Mouse (Mus musculus): ENCODE measurements around the gene Platr17.
"Not testable (repeated sequence)": the region's sequence is repeated elsewhere in the genome, so short reads cannot be mapped to it uniquely, and the experiment has no call there.

The Platr17 gene

GRCm38 (mm10) chr17:33904835-33905234 lies at the start of gene Platr17:
Platr17 (plus strand) TSS chr17:33905135.
- not testable (repeated sequence) for DNase-seq (ENCODE audit: low spot score)

DNA sequence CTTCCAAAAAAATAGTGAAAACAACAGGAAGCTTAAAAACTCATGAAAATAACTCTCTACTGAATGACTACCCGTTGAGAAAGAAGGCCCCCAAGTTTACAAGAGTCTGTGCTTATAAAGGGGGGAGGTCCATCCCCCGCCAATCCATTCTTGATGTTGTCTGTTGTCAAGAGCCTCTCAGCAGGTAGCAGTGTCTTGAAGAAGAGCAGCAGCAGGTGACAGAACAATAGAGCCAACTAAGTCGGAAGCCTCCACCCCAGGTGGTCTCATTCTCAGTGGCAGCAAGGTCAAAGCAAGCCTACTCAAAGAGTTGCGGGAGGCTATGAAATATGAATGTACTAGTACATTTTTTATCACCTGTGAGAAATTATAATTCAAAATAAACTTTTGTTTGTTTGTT lies 47.1 kb upstream of the Platr17 start:
- no peak for DNase-seq (ENCODE audit: low spot score)

DNA sequence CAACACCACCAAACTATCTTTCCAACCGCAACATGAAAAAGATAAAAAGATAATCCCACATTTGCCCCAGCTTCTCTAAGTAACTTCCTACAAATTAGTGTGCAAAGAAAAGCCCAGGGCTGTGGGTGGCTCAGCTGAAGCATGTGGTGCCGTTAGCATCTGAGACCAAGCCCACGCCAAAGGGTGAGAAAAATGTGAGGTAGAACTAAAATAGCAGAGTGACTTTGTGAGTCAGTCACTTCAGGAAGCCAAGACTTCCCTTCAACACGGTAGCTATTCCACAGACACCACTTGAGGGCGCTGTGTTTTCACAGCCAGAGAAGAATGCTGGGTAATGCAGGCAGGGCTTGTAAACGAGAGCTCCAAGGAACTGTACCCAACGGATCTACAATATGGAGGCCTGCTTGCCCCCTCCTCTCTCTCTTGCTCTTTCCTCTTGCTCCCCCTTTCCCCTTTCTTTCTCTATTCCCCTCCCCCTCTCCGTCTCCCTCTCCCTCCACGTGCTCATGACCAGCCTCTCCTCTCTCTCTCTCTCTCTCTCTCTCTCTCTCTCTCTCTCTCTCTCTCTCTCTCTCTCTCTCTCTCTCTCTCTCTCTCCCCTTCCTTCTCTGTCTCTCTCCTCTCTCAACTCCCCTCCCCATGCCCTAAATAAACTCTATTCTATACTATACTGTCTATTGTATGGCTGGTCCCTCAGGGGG lies 39.5 kb upstream of the Platr17 start:
- peak; percentile 77 for DNase-seq (ENCODE audit: low spot score)

- not testable (repeated sequence) for DNase-seq (ENCODE audit: low spot score)
These were observed 31.4 kb upstream of the Platr17 start, which contains the start of gene Gm7029 for GRCm38 (mm10) chr17:33873537-33873936. Gm7029 (plus strand) TSS chr17:33873837.

GRCm38 (mm10) chr17:33874411-33874810 lies 30.5 kb upstream of the Platr17 start:
- no peak for DNase-seq (ENCODE audit: low spot score)

DNA sequence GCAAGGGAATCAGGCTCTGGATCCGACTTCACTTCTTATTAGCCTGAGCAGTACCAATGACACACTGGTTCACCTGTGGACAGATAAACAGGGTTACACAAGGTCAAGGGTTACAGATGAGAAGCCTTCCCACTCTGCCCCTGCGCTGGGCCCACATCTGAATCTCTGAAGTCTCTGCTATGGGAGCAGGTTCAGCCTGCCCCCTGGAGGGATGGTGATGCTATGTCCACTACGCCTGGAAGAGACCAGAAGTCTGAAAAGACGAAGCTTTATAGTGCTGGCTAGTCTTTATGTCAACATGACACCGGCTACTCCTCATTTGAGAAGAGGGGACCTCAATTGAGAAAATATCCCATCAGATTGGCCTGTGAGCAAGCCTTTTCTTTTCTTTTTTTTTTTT lies 29.1 kb upstream of the Platr17 start:
- DNase-seq (ENCODE audit: low spot score): not testable (repeated sequence)

DNA sequence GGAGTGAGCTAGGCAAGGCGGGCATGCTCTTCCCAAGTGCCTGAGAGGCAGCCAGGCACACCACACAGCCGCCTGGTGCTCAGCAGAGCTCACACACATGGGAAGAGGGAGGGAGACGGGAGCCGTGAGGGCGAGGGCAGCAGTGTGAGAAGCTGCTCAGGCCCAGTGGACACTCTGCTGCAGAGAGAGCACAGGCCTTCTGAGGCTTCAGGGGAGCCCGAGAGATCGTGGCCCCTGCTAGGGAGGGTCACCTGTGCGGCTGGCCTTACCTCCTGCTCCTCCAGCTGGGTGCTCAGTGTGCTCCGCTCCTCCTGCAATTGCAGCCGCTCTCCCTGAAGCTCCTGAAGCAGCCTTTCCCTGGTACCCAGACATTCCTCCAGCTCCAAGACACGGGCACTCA lies 20.6 kb upstream of the Platr17 start:
- not testable (repeated sequence) for DNase-seq (ENCODE audit: low spot score)

GRCm38 (mm10) chr17:33887802-33888201 lies 17.1 kb upstream of the Platr17 start:
- not testable (repeated sequence) for DNase-seq (ENCODE audit: low spot score)

DNA sequence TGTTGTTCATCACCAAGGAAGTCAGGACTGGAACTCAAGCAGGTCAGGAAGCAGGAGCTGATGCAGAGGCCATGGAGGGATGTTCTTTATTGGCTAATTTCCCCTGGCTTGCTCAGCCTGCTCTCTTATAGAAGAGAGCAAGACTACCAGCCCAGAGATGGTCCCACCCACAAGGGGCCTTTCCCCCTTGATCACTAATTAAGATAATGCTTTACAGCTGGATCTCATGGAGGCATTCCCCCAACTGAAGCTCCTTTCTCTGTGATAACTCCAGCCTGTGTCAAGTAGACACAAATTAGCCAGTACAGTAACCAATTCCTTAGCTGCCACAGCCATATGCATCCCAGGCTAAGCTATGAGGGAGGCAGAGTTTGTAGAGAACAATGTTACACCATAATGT lies 16.7 kb upstream of the Platr17 start:
- DNase-seq (ENCODE audit: low spot score): not testable (repeated sequence)

- DNase-seq (ENCODE audit: low spot score): not testable (repeated sequence)
These were observed 14.9 kb upstream of the Platr17 start for GRCm38 (mm10) chr17:33889941-33890532.

- DNase-seq (ENCODE audit: low spot score): peak; percentile 100
These were observed 14.3 kb upstream of the Platr17 start, which contains the start of gene Kifc1 for GRCm38 (mm10) chr17:33890533-33891059. Kifc1 (minus strand) TSS chr17:33890661.

DNA sequence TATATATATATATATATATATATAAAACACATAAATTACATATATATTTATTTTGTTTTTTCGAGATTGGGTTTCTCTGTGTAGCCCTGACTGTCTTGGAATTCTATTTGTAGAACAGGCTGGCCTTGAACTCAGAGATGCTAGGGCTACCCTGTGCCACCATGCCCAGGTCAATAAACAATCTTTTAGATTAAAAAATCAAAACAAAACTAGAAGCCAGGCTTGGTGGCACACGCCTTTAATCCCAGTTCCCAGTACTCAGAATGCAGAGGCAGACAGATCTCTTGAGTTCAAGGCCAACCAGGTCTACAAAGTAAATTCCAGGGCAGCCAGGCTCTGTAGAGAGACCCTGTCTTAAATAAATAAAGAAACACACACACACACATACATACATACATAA lies 13.6 kb upstream of the Platr17 start:
- no peak for DNase-seq (ENCODE audit: low spot score)

DNA sequence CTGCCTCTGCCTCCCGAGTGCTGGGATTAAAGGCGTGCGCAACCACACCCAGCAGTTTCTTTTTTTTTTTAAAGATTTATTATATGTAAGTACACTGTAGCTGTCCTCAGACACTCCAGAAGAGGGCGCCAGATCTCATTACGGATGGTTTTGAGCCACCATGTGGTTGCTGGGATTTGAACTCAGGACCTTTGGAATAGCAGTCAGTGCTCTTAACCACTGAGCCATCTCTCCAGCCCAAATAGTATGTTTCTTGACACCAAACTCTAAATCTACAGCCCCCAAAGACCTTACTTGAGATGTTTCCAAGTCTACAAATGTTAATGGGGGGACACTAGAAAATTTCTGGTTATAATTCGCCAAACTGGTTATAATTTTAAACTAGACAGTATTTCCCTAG lies 13.0 kb upstream of the Platr17 start:
- not testable (repeated sequence) for DNase-seq (ENCODE audit: low spot score)

- DNase-seq (ENCODE audit: low spot score): no peak
These were observed 12.5 kb upstream of the Platr17 start for GRCm38 (mm10) chr17:33892429-33892828.

GRCm38 (mm10) chr17:33893011-33893410 lies 11.9 kb upstream of the Platr17 start:
- DNase-seq (ENCODE audit: low spot score): not testable (repeated sequence)

- DNase-seq (ENCODE audit: low spot score): no peak
These were observed 7.7 kb upstream of the Platr17 start for GRCm38 (mm10) chr17:33897114-33897794.

GRCm38 (mm10) chr17:33898193-33898592 lies 6.7 kb upstream of the Platr17 start:
- not testable (repeated sequence) for DNase-seq (ENCODE audit: low spot score)

GRCm38 (mm10) chr17:33899642-33900041 lies 5.3 kb upstream of the Platr17 start:
- no peak for DNase-seq (ENCODE audit: low spot score)

- no peak for DNase-seq (ENCODE audit: low spot score)
These were observed 4.5 kb upstream of the Platr17 start for GRCm38 (mm10) chr17:33900281-33900988.

DNA sequence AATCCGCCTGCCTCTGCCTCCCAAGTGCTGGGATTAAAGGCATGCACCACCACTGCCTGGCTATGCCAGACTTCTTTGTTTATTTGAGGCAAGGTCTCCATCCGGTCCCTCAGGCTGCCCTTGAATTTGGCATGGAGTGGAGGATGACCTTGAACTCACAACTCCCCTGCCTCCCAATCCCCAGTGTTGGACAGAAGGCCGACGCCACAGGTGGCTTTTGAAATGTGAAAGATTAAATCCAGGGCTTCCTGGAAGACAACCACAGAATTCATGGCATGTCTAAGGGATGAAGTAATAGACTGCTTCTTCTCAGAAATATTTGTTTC lies 4.0 kb upstream of the Platr17 start:
- DNase-seq (ENCODE audit: low spot score): no peak

- DNase-seq (ENCODE audit: low spot score): no peak
These were observed 3.3 kb upstream of the Platr17 start for GRCm38 (mm10) chr17:33901653-33902052.

- DNase-seq (ENCODE audit: low spot score): no peak
These were observed 2.9 kb upstream of the Platr17 start for GRCm38 (mm10) chr17:33902079-33902478.
